Comparison of ENCODE assay signal across 12 mouse cellular contexts in the genomic region with DNA sequence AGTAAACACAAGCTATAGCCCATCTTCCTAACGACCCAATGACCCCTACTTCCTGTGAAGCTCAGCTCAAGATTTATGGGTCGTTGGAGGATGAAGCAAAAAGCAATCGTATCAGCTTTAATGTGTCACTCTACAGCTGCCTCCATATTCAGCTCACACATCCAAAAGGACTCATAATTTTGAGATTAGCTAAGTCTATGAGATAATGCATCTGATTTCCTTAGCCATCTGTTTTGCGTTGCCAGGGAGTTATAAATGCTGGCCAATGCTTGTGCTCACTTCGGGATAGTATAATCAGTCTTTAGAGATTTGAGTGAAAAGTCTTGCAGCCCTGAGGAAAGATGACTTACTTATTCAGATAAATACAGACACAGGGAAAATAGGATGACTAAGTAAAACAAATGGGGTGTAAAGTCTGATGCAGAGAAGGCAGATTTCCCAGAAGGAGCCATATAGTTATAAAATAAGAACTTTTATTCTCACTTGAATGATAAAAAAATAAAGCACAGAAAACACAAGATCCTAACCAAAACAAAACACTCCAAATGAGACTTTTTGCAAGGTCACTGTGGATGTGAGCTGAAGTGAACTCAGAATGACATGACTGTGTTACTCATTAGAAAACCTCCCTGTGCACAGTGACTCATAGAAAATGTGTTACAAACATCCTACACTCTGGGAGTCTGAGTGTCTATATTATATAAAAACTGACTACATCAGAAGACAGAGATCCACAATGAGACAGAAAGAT.
DNase-seq lines count a peak whose midpoint lies in the region; TF ChIP-seq lines count a peak whose summit lies in the region.
"Had no signal": no experiment of that assay in that cellular context is flagged by ENCODE, and none has a peak within 500 bp of the region (broad histone marks: within the 10 kb centered on the region; RNA-seq: fewer than 3 reads in every experiment).

No protein-coding gene starts in this region.

- no peaks in the 10 kb centered on the region for H3K4me1 ChIP-seq in cerebellum, adult 2 months (ENCODE audit: control insufficient read depth, insufficient read depth, low read length)

- H3K27me3 ChIP-seq in cerebellum, adult 2 months (ENCODE audit: control insufficient read depth, insufficient read depth, low read length), result no peaks in the 10 kb centered on the region

- DNase-seq in gastrocnemius, postnatal 25 days, result peak; percentile 21
- DNase-seq in gastrocnemius, postnatal 10 days, result no peak
- DNase-seq in left cerebral cortex, postnatal 14 days (ENCODE audit: low spot score in 2 of 2), result peak; percentile 5 to 12
- DNase-seq in left cerebral cortex, postnatal 36 days (ENCODE audit: low spot score in 2 of 2), result no peak
- DNase-seq in NIH3T3 (ENCODE audit: low read depth), result peak; percentile 71
- peak; percentile 16 for DNase-seq in layer of hippocampus, adult 9-10 months (ENCODE audit: low spot score)
- no peak for DNase-seq in cerebellum, adult 2 months
- no peak for DNase-seq in spleen, postnatal 4 days (ENCODE audit: low spot score in 2 of 2)
- DNase-seq: adrenal gland, postnatal 10 days; cerebellum, postnatal 10 days had no signal

- WGBS in cerebellum, adult 2 months, result 36% methylated on average over 5 of the region's 5 CpGs

- intact Hi-C loops in left cerebral cortex, postnatal 14 days (cut with DNase I), result no loop called here
- intact Hi-C loops in left cerebral cortex, postnatal 36 days (cut with DNase I), result no loop called here

- TF ChIP-seq CTCF in cerebellum, adult 2 months (IDR thresholded peaks at IDR 0.05; ENCODE audit: borderline replicate concordance, insufficient read depth, low read depth, low read length), result no peak

- H3K4me3 ChIP-seq in cerebellum, adult 2 months (replicated peaks; ENCODE audit: insufficient read depth, low read depth, low read length), result no peak overlapping the region

- no peak overlapping the region for H3K27ac ChIP-seq in cerebellum, adult 2 months (ENCODE audit: insufficient read depth, low read length)
- H3K27ac ChIP-seq: hindbrain, embryonic 14.5 days; macrophage had no signal

- no peak for TF ChIP-seq POLR2A in cerebellum, adult 2 months (IDR thresholded peaks at IDR 0.05; ENCODE audit: borderline replicate concordance, insufficient read depth, low read length)

Comparison
In these comparisons a context has a peak if more than half of its experiments do, and no peak if none do; other contexts are left out.
1. DNase-seq: peak in gastrocnemius, postnatal 25 days (single experiment), left cerebral cortex, postnatal 14 days (2 of 2), NIH3T3 (single experiment) and layer of hippocampus, adult 9-10 months (single experiment); none in gastrocnemius, postnatal 10 days (single experiment), left cerebral cortex, postnatal 36 days (0 of 2), cerebellum, adult 2 months (0 of 2) and spleen, postnatal 4 days (0 of 2).